Mouse (Mus musculus) kidney, adult 18-20 months (tissue): Measurements from ENCODE around the gene Usp8.

Experiments
- DNase-seq: peaks from one replicate; pipeline ENCODE4 v3.0.0; 2021

Usp8 gene

GRCm38 (mm10) chr2:126743389-126743788, 36.3 kb downstream of the Usp8 start:
- no peak for DNase-seq

DNA sequence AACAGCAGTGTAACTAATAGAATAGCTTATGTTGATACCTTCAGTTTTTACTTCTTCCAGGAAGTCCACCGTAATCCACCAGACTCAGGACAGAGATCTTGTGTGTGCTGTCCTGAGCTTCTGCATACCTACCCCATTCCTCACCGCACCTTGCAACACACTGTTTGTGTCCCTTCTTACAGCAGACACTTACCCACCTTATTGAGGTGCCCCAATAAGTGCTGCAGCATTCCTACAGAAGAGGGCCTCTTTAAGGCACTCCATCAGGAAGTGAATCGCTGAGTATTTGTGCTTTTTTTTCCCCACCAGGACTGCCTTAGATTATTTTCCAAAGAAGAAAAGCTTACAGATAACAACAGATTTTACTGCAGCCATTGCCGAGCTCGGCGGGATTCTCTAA, 48.5 kb downstream of the Usp8 start:
- DNase-seq = no peak

GRCm38 (mm10) chr2:126759351-126759750, 52.2 kb downstream of the Usp8 start:
- DNase-seq = no peak

GRCm38 (mm10) chr2:126765867-126766582, 58.9 kb downstream of the Usp8 start:
- DNase-seq = no peak

DNA sequence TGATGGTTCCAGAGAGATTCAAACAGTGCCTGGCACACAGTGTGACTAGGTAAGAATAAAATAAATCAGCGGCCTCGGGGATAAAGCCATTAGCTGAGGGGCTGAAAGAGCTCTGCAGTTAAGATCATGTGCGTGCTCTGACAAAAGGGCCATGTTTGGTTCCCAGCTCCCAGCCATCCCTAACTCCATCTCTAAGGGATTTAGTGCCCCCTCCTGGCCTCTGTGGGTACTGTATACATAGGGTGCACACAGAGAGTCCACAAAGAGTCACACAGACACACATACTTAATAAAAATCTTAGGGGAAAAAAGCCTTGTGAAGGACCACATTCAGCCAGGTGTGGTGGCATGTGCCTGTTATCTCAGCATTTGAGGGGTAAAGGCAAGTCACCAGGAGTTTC, 60.5 kb downstream of the Usp8 start:
- no peak for DNase-seq

- DNase-seq = no peak
Measured at GRCm38 (mm10) chr2:126768194-126768593, 61.1 kb downstream of the Usp8 start.

- no peak for DNase-seq
Measured at GRCm38 (mm10) chr2:126769431-126770181, 62.5 kb downstream of the Usp8 start.

DNA sequence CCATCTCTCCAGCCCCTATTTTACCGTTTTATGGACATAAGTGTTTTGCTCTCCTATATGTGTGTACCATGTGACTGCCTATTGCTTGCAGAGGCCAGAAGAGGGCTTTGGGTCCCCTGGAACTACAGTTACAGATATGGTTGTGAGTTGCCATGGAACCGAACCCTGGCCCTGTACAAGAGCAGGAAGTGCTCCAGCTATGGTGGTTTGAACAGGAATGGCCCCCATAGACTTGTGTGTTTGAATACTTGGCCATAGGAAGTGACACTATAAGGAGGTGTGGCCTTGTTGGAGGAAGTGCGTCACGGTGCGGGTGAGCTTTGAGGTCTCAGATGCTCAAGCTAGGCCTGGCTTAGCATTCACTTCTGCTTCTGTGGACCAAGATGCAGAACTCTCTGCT, 65.1 kb downstream of the Usp8 start:
- DNase-seq = no peak

DNA sequence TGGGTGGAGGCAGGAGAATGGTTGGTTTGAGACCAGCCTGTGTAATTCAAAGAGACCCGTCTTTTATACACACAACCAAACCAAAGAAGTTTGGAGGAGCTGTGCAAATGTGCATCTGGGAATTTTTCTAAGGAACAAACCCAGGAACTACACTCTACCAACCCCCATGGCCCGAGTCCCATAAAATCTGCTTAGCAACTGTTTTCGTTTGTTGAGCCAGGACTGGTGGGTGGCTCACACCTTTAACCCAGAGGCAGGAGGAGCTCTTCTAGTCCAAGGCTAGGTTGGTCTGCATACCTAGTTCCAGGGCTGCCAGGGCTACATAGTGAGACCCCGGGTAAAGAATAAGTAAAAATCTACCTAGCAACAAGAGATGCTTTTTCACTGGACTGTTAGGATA, 68.8 kb downstream of the Usp8 start:
- DNase-seq = no peak

GRCm38 (mm10) chr2:126776416-126776815, 69.3 kb downstream of the Usp8 start:
- no peak for DNase-seq

DNA sequence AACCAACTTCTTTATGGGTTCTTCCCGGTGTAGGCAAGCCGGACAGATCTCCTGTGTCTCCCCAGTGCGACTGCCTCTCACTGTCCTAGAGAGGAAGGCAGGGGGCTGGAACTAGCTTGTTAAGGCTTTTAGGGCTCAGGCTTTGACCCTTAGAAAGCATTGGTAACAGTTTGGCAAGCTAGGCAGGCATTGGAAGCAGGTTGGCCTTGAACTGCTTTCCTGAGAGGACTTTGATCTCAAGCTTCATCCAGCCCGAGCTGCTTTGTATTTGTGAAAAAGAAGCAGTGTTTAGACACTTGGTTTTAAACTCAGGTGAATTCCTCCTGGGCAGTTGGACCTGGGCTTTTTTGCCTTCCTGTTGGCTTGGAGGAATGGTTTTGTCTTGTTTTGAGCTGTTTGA, 71.7 kb downstream of the Usp8 start:
- no peak for DNase-seq

GRCm38 (mm10) chr2:126780286-126780685, 73.2 kb downstream of the Usp8 start:
- DNase-seq = no peak

- no peak for DNase-seq
Measured at GRCm38 (mm10) chr2:126781478-126781877, 74.3 kb downstream of the Usp8 start.

DNA sequence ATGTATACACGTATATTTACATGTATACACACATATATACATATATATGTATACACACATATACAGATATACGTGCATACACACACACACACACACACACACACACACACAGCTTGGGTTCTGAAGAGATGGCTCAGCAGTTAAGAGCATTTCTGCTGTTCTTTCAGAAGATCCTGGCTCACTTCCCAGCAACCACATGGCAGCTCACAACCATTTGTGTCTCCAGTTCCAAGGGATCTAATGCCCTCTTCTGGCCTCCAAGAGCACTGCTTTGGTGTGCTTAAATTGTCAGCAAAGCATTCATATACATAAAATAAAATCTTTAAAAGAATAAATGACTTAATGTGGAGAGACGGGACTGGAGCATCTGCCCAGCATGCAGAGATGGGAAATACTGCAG, 75.3 kb downstream of the Usp8 start:
- peak; percentile 63 for DNase-seq

GRCm38 (mm10) chr2:126783370-126783769, 76.2 kb downstream of the Usp8 start, which contains the start of gene Usp50:
Gene Usp50, minus strand, starts transcription at chr2:126783470.
- DNase-seq = no peak

- DNase-seq = no peak
Measured at GRCm38 (mm10) chr2:126787721-126788342, 80.7 kb downstream of the Usp8 start.

- no peak for DNase-seq
Measured at GRCm38 (mm10) chr2:126792611-126793010, 85.5 kb downstream of the Usp8 start.

- DNase-seq = no peak
Measured at GRCm38 (mm10) chr2:126795708-126796107, 88.6 kb downstream of the Usp8 start.

- no peak for DNase-seq
Measured at GRCm38 (mm10) chr2:126798455-126798854, 91.3 kb downstream of the Usp8 start.

GRCm38 (mm10) chr2:126801980-126802379, 94.9 kb downstream of the Usp8 start:
- DNase-seq = no peak
